Mouse (Mus musculus) liver, embryonic 15.5 days (tissue): ENCODE measurements around the gene Rapgef2. TPM values are rescaled to one million over a fixed set of nuclear protein-coding genes. Genes with fewer than 3 reads are reported as not detected.

Experiments used
- ATAC-seq: fragments of 200-750 bp; cut with Nextera tagmentation; 2 replicates; pipeline ENCODE4 v1.8.0; 2017; ENCODE audit warnings: moderate number of reproducible peaks, mild to moderate bottlenecking, moderate library complexity; ENCODE audit not compliant: insufficient read depth
- H3K27ac ChIP-seq: fragments of 300-500 bp; sonication (generic); replicated peaks from 2 replicates; pipeline ENCODE4 v1.5.1; 2015; ENCODE audit warnings: mild to moderate bottlenecking, inconsistent platforms
- H3K27me3 ChIP-seq: fragments of 300-500 bp; sonication (generic); 2 replicates; pipeline ENCODE4 v1.6.1; 2015; ENCODE audit warnings: mild to moderate bottlenecking, inconsistent platforms
- H3K36me3 ChIP-seq: fragments of 300-500 bp; sonication (generic); replicated peaks from 2 replicates; pipeline ENCODE4 v1.6.1; 2015; ENCODE audit warnings: moderate library complexity, mild to moderate bottlenecking, inconsistent platforms
- H3K4me1 ChIP-seq: fragments of 300-500 bp; sonication (generic); replicated peaks from 2 replicates; pipeline ENCODE4 v1.6.1; 2015; ENCODE audit warnings: inconsistent platforms
- H3K4me2 ChIP-seq: fragments of 300-500 bp; sonication (generic); 2 replicates; pipeline ENCODE4 v1.6.1; 2015; ENCODE audit warnings: moderate library complexity, mild to moderate bottlenecking, inconsistent platforms
- H3K4me3 ChIP-seq: fragments of 300-500 bp; sonication (generic); replicated peaks from 2 replicates; pipeline ENCODE4 v1.5.1; 2015; ENCODE audit warnings: mild to moderate bottlenecking, inconsistent platforms
- H3K9ac ChIP-seq: fragments of 300-500 bp; sonication (generic); 2 replicates; pipeline ENCODE4 v1.6.1; 2015; ENCODE audit warnings: moderate library complexity, mild to moderate bottlenecking, inconsistent platforms
- H3K9me3 ChIP-seq: fragments of 300-500 bp; sonication (generic); replicated peaks from 2 replicates; pipeline ENCODE4 v1.6.1; 2016; ENCODE audit warnings: inconsistent platforms
- WGBS: fragments of 180-500 bp; shearing (Covaris S2); methylation state at CpG from one replicate; pipeline ENCODE4 v1.1.7; 2015; ENCODE audit warnings: mixed read lengths; ENCODE audit not compliant: insufficient replicate concordance; 5-methylcytosine and 5-hydroxymethylcytosine counted together
- polyA plus RNA-seq: library from polyadenylated mRNA; unstranded; fragments of >200 nt; fragmentation: Nextera tagmentation; extraction: Ambion mirVana; gene quantifications from 2 replicates; pipeline ENCODE4 v1.2.1, GENCODE M21; 2015

The Rapgef2 gene
- polyA plus RNA-seq = 1.0 and 1.6 TPM in 2 replicates

- under 1% methylated on average over 86 of the region's 97 CpGs for WGBS
- Histone ChIP-seq H3K4me1 (peaks cover 10% of the 10 kb centered on the region), H3K4me2 (peak within 1 kb of the TSS; percentile 81), H3K4me3 (peak within 1 kb of the TSS; percentile 70), H3K27me3 (peaks cover 62% of the 10 kb centered on the region), H3K27ac (peak within 1 kb of the TSS; percentile 76), H3K9ac (peak within 1 kb of the TSS; percentile 58), H3K9me3 (no peaks in the 10 kb centered on the region), H3K36me3 (no peaks in the 10 kb centered on the region)
- ATAC-seq = peak; percentile 78
Measured at GRCm38 (mm10) chr3:79286376-79287107, at the start of gene Rapgef2. Rapgef2 (minus strand) TSS chr3:79286517.

DNA sequence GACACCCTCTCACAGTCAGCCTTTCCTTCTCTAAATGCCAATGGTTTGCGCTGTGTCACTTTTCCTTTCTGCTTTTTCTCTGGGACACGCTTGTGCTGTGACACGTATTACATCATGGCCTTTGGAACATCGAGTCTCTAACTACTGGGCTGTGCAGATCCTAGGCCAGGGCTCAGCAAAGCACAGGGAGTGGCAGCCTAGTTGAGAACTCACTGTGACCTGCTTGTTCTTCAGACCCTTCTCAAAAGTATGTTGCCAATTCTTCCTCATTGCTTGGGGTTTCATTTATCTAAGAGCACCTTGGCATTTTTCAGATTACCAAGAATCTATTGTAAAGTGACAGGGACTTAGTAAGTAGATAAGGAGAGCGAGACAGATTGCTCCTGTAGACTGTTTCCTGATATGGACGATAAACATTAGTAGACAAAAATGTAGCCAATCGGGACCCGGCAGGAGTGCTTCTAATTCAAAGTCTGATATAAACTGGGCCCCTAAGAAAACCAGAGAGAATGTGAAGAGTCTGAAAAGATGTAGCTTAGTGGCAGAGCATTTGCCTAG is 47.4 kb upstream of the Rapgef2 start:
- H3K4me3 ChIP-seq = no peak overlapping the region
- H3K9me3 ChIP-seq = no peaks in the 10 kb centered on the region
- 42% methylated on average over 8 of the region's 8 CpGs for WGBS
- H3K4me1 ChIP-seq = no peaks in the 10 kb centered on the region; the same call in 1 of the 2 replicates
- no peaks in the 10 kb centered on the region for H3K27me3 ChIP-seq
- no peak overlapping the region for H3K9ac ChIP-seq
- no peak overlapping the region for H3K27ac ChIP-seq
- no peak overlapping the region for H3K4me2 ChIP-seq
- ATAC-seq = no peak
- H3K36me3 ChIP-seq = no peaks in the 10 kb centered on the region

DNA sequence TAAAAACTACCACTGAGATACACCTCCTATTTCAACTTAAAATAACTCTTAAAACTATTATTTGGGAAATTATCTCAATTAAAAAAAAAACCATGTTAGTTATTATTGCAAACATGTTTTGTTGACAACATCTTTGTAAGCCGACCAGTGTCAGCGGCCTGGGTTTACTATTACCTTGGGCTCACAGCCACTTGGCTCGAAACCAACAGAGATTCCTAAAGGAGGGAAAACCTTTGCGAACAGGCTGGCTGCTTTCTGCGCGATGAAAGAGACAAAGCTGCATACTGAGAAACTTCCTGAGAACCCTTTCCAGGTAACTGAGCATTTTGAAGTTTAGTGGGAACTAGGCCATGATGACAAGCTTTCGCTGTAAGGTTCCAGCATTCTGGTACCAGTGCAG is 46.7 kb upstream of the Rapgef2 start:
- no peak overlapping the region for H3K27ac ChIP-seq
- H3K4me2 ChIP-seq = no peak overlapping the region
- H3K9ac ChIP-seq = no peak overlapping the region
- H3K36me3 ChIP-seq = no peaks in the 10 kb centered on the region
- no peak overlapping the region for H3K4me3 ChIP-seq
- 78% methylated on average over 7 of the region's 7 CpGs for WGBS
- no peaks in the 10 kb centered on the region for H3K27me3 ChIP-seq
- no peaks in the 10 kb centered on the region for H3K9me3 ChIP-seq
- no peak for ATAC-seq
- H3K4me1 ChIP-seq = no peaks in the 10 kb centered on the region; the same call in 1 of the 2 replicates

DNA sequence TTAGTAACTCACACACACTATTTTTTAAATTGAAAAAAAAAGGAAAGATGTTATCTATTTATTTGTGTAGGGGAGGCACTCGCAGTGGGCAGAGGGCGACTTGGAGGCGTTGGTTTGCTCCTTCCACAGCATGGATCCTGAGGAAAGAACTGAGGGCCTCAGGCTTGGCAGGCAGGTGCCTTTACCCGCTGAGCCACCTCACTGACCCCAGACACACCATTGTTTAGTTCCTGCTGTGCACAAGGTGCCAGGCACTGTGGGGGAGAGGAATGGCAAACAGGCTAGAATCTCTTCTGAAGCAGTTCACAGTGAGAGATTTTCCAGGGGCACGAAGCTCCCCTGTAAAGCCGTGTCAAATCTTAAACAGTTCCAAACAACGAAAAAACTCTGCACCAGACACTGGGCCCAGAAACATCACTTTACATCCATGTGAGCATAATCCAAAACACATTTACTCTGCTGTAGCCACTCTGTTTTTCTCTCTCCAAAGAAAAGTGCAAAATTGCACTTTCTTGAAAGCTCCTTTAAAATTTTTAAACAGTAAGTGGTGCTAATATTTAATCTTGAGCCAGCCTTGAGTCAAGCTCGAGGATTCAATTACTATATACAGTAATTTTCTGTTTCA is 43.5 kb upstream of the Rapgef2 start:
- no peak overlapping the region for H3K9ac ChIP-seq
- H3K36me3 ChIP-seq = no peaks in the 10 kb centered on the region
- no peak for ATAC-seq
- no peaks in the 10 kb centered on the region; the same call in 1 of the 2 replicates for H3K4me1 ChIP-seq
- 46% methylated on average over 8 of the region's 8 CpGs for WGBS
- H3K9me3 ChIP-seq = no peaks in the 10 kb centered on the region
- no peaks in the 10 kb centered on the region for H3K27me3 ChIP-seq
- H3K27ac ChIP-seq = no peak overlapping the region
- no peak overlapping the region for H3K4me3 ChIP-seq
- H3K4me2 ChIP-seq = no peak overlapping the region

DNA sequence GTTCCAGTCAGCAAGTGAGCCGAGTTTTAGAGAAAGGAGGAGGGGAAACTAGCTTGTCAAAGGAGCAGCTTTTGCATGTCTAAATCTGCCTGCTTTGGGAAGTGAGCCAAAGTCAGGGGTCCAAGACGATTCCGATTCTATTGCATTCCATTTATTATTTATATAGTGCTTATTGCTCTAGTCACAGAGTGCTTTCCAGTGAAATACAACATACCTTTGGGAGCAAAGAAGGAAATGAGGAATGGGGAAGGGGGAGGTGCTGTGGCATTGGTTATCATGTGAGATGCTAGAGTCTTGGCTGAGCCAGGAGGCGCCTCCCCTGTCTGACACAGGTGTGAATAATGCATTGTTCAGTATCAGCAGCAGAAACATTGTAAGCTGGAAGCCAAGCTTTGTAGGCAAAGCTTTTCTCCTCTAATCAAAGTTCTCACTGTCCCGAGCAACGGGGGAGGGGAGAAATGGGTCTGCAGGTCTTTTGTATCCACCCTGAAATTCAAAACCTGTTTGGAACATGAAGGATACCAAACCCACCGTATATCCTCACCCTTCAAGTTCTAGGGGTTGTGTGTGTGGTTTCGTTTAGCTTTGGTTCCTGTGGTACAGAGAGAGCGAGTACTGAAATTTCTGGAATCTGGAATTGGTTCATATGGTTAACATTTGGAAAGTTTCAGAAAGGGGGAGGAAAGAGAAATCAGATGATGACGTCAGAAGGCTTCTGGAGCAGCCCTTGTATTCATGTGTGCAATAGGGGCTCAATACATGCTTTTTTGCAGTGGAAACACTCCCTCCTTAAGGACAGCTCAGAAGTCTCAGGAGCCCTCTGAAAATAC is 38.6 kb upstream of the Rapgef2 start:
- Histone ChIP-seq H3K4me1 (no peaks in the 10 kb centered on the region), H3K4me2 (no peak overlapping the region), H3K27ac (no peak overlapping the region), H3K9ac (no peak overlapping the region), H3K4me3 (no peak overlapping the region), H3K9me3 (no peaks in the 10 kb centered on the region), H3K27me3 (no peaks in the 10 kb centered on the region), H3K36me3 (no peaks in the 10 kb centered on the region)
- ATAC-seq = no peak
- WGBS = 45% methylated on average over 10 of the region's 10 CpGs

- Histone ChIP-seq H3K4me2 (no peak overlapping the region), H3K27me3 (no peaks in the 10 kb centered on the region), H3K4me1 (no peaks in the 10 kb centered on the region), H3K9me3 (no peaks in the 10 kb centered on the region), H3K9ac (no peak overlapping the region), H3K27ac (no peak overlapping the region), H3K4me3 (no peak overlapping the region), H3K36me3 (no peaks in the 10 kb centered on the region)
- no peak for ATAC-seq
- WGBS = 54% methylated on average over 10 of the region's 10 CpGs
Measured at GRCm38 (mm10) chr3:79314006-79314698, 27.8 kb upstream of the Rapgef2 start.

- no peaks in the 10 kb centered on the region for H3K4me1 ChIP-seq
- no peaks in the 10 kb centered on the region for H3K9me3 ChIP-seq
- H3K4me2 ChIP-seq = no peak overlapping the region
- ATAC-seq = no peak
- H3K4me3 ChIP-seq = no peak overlapping the region
- no peaks in the 10 kb centered on the region for H3K36me3 ChIP-seq
- no peak overlapping the region for H3K27ac ChIP-seq
- H3K27me3 ChIP-seq = no peaks in the 10 kb centered on the region
- H3K9ac ChIP-seq = no peak overlapping the region
Measured at GRCm38 (mm10) chr3:79311895-79312294, 25.6 kb upstream of the Rapgef2 start.

GRCm38 (mm10) chr3:79310184-79310583 is 23.9 kb upstream of the Rapgef2 start:
- Histone ChIP-seq H3K9me3 (no peaks in the 10 kb centered on the region), H3K27me3 (no peaks in the 10 kb centered on the region), H3K4me2 (no peak overlapping the region), H3K4me1 (no peaks in the 10 kb centered on the region), H3K4me3 (no peak overlapping the region), H3K27ac (no peak overlapping the region), H3K36me3 (no peaks in the 10 kb centered on the region), H3K9ac (no peak overlapping the region)
- no peak for ATAC-seq
- WGBS = 55% methylated on average over 7 of the region's 7 CpGs

GRCm38 (mm10) chr3:79308605-79309004 is 22.3 kb upstream of the Rapgef2 start:
- Histone ChIP-seq H3K4me1 (no peaks in the 10 kb centered on the region), H3K27ac (no peak overlapping the region), H3K4me3 (no peak overlapping the region), H3K4me2 (no peak overlapping the region), H3K9me3 (no peaks in the 10 kb centered on the region), H3K36me3 (no peaks in the 10 kb centered on the region), H3K27me3 (no peaks in the 10 kb centered on the region), H3K9ac (no peak overlapping the region)
- 64% methylated on average over 4 of the region's 4 CpGs for WGBS
- no peak for ATAC-seq

DNA sequence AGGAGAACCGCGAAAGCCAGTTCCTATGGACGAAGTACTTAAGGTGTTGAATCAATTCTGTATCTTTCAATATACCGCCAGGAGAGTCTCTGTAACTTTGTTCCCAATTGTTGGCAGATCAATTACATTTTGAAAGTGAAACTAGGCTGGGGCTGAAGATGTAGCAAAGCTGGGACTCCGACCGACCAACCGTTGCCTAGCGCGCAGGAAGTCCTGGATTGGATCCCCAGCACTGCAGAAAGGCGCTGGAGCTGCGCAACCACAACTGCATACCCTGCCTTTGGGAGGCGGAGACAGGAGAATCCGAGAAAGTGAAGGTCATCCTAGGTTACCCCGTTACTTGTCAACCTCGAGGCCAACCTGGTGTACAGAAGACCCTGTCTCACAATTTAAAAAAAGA is 13.1 kb upstream of the Rapgef2 start:
- H3K36me3 ChIP-seq = no peaks in the 10 kb centered on the region
- H3K27ac ChIP-seq = no peak overlapping the region
- 71% methylated on average over 15 of the region's 15 CpGs for WGBS
- H3K4me3 ChIP-seq = no peak overlapping the region
- H3K27me3 ChIP-seq = no peaks in the 10 kb centered on the region
- H3K4me1 ChIP-seq = no peaks in the 10 kb centered on the region
- no peak for ATAC-seq
- H3K9me3 ChIP-seq = no peaks in the 10 kb centered on the region
- H3K9ac ChIP-seq = no peak overlapping the region
- H3K4me2 ChIP-seq = no peak overlapping the region
